In genomic region chr5:134186961-134187731, GRCm38 (mm10) we compare ENCODE assay signal across 8 mouse cellular contexts. TPM values are rescaled to one million over a fixed set of nuclear protein-coding genes. Genes with fewer than 3 reads are reported as not detected.
A peak's percentile ranks its signal among the peaks of the same experiment; 100 is the strongest.
DNase-seq lines count a peak whose midpoint lies in the region; ATAC-seq and TF ChIP-seq lines count a peak whose summit lies in the region.

No protein-coding gene starts in this region.

- 81% methylated on average over 4 of the region's 4 CpGs for WGBS in forebrain, embryonic 14.5 days
- WGBS in forebrain, embryonic 16.5 days = 72% methylated on average over 4 of the region's 4 CpGs
- 64% methylated on average over 4 of the region's 4 CpGs for WGBS in stomach, postnatal 0 days

- no peaks in the 10 kb centered on the region for H3K27me3 ChIP-seq in forebrain, embryonic 14.5 days (replicated peaks; ENCODE audit: control insufficient read depth, insufficient read depth, low read length)
- H3K27me3 ChIP-seq in forebrain, embryonic 16.5 days (replicated peaks; ENCODE audit: control insufficient read depth, insufficient read depth, low read length) = no peaks in the 10 kb centered on the region
- no peaks in the 10 kb centered on the region for H3K27me3 ChIP-seq in stomach, postnatal 0 days (ENCODE audit: control insufficient read depth, insufficient read depth, low read length)

- H3K4me3 ChIP-seq in forebrain, embryonic 14.5 days (ENCODE audit: low read depth, low read length) = no peak overlapping the region
- no peak overlapping the region for H3K4me3 ChIP-seq in forebrain, embryonic 16.5 days (replicated peaks; ENCODE audit: low read length)
- H3K4me3 ChIP-seq in stomach, postnatal 0 days (ENCODE audit: low read depth, low read length) = no peak overlapping the region

- no peak overlapping the region for H3K27ac ChIP-seq in forebrain, embryonic 14.5 days (ENCODE audit: low read depth, low read length)
- no peak overlapping the region for H3K27ac ChIP-seq in forebrain, embryonic 16.5 days (ENCODE audit: low read length)
- no peak overlapping the region for H3K27ac ChIP-seq in stomach, postnatal 0 days (replicated peaks)

- peaks cover 11% of the 10 kb centered on the region for H3K4me1 ChIP-seq in forebrain, embryonic 14.5 days (ENCODE audit: control insufficient read depth, insufficient read depth, low read length)
- H3K4me1 ChIP-seq in forebrain, embryonic 16.5 days (replicated peaks; ENCODE audit: control insufficient read depth, insufficient read depth, low read length) = peaks cover 11% of the 10 kb centered on the region; the same call in 1 of the 2 replicates
- peaks cover 6% of the 10 kb centered on the region; the same call in 1 of the 2 replicates for H3K4me1 ChIP-seq in stomach, postnatal 0 days (replicated peaks; ENCODE audit: control insufficient read depth, insufficient read depth)

- DNase-seq in forebrain, embryonic 14.5 days (ENCODE audit: low spot score) = peak; percentile 48
- DNase-seq in ovary, postnatal 14 days (ENCODE audit: low spot score) = peak; percentile 51
- DNase-seq in ovary, postnatal 10 days (ENCODE audit: low spot score) = no peak
- DNase-seq in cerebellum, adult 9-11 months = peak; percentile 41
- peak; percentile 46 to 83 for DNase-seq in kidney, postnatal 36 days
- DNase-seq in stomach, postnatal 0 days (ENCODE audit: low spot score) = peak; percentile 69

- H3K36me3 ChIP-seq in forebrain, embryonic 14.5 days (ENCODE audit: control insufficient read depth, insufficient read depth, low read length) = no peaks in the 10 kb centered on the region
- H3K36me3 ChIP-seq in forebrain, embryonic 16.5 days (ENCODE audit: control insufficient read depth, insufficient read depth) = no peaks in the 10 kb centered on the region
- no peaks in the 10 kb centered on the region for H3K36me3 ChIP-seq in stomach, postnatal 0 days (ENCODE audit: control insufficient read depth, insufficient read depth, low read length)

- ATAC-seq in forebrain, embryonic 14.5 days = no peak
- ATAC-seq in forebrain, embryonic 16.5 days = no peak
- ATAC-seq in megakaryocyte-erythroid progenitor cell, adult 5-6 weeks (replicated peaks; ENCODE audit: low FRiP score, low TSS enrichment, poor library complexity, severe bottlenecking) = peak; percentile 22; the same call in 1 of the 2 replicates
- ATAC-seq in stomach, postnatal 0 days (ENCODE audit: low FRiP score, low TSS enrichment) = no peak

- H3K9me3 ChIP-seq in forebrain, embryonic 14.5 days (replicated peaks; ENCODE audit: control insufficient read depth, low read length) = no peaks in the 10 kb centered on the region; the same call in 1 of the 2 replicates
- no peaks in the 10 kb centered on the region for H3K9me3 ChIP-seq in forebrain, embryonic 16.5 days (ENCODE audit: control insufficient read depth, low read length)
- no peaks in the 10 kb centered on the region for H3K9me3 ChIP-seq in stomach, postnatal 0 days (ENCODE audit: control insufficient read depth, low read length)

- TF ChIP-seq EP300 in stomach, postnatal 0 days (optimal IDR thresholded peaks at IDR 0.05) = no peak

- H3K9ac ChIP-seq in forebrain, embryonic 14.5 days (ENCODE audit: low read length) = no peak overlapping the region
- H3K9ac ChIP-seq in forebrain, embryonic 16.5 days (replicated peaks; ENCODE audit: low read depth, low read length) = no peak overlapping the region
- no peak overlapping the region for H3K9ac ChIP-seq in stomach, postnatal 0 days (ENCODE audit: low read length)

- no peak overlapping the region for H3K4me2 ChIP-seq in forebrain, embryonic 14.5 days (ENCODE audit: low read length)
- H3K4me2 ChIP-seq in forebrain, embryonic 16.5 days (ENCODE audit: low read length) = no peak overlapping the region
- H3K4me2 ChIP-seq in stomach, postnatal 0 days (replicated peaks; ENCODE audit: low read depth) = no peak overlapping the region

- TF ChIP-seq CTCF in stomach, postnatal 0 days (IDR thresholded peaks at IDR 0.05; ENCODE audit: low read depth) = peak; percentile 91

RNA-seq across cellular contexts. Expression of gene Gtf2ird2, which starts 3.3 kb away (rescaled TPM):
- polyA plus RNA-seq in forebrain, embryonic 14.5 days (2014; fragmentation: Nextera tagmentation; extraction: Ambion mirVana) = 5.7 and 7.7 TPM in 2 replicates
- 11.6 and 12.5 TPM in 2 replicates for polyA plus RNA-seq in forebrain, embryonic 16.5 days (2015; fragmentation: Nextera tagmentation; extraction: Ambion mirVana)
- 11.6 and 16.0 TPM in 2 replicates for total RNA-seq in megakaryocyte-erythroid progenitor cell, adult 5-6 weeks (2014; fragmentation: Nextera tagmentation)
- 8.6 and 9.0 TPM in 2 replicates for total RNA-seq in megakaryocyte-erythroid progenitor cell, adult 5-6 weeks (2017)
- polyA plus RNA-seq in stomach, postnatal 0 days (2015; fragmentation: Nextera tagmentation; extraction: Ambion mirVana) = 3.2 and 3.7 TPM in 2 replicates

RNA-seq across cellular contexts. Expression of gene Rcc1l, which starts 10.6 kb away (rescaled TPM):
- 20.1 and 20.4 TPM in 2 replicates for polyA plus RNA-seq in forebrain, embryonic 14.5 days (2014; fragmentation: Nextera tagmentation; extraction: Ambion mirVana)
- polyA plus RNA-seq in forebrain, embryonic 16.5 days (2015; fragmentation: Nextera tagmentation; extraction: Ambion mirVana) = 23.6 and 24.1 TPM in 2 replicates
- total RNA-seq in megakaryocyte-erythroid progenitor cell, adult 5-6 weeks (2014; fragmentation: Nextera tagmentation) = 28.5 and 44.3 TPM in 2 replicates
- total RNA-seq in megakaryocyte-erythroid progenitor cell, adult 5-6 weeks (2017) = 8.8 and 9.8 TPM in 2 replicates
- 17.6 and 18.0 TPM in 2 replicates for polyA plus RNA-seq in stomach, postnatal 0 days (2015; fragmentation: Nextera tagmentation; extraction: Ambion mirVana)

RNA-seq across cellular contexts. Expression of gene Ncf1, which starts 42.3 kb away (rescaled TPM):
- 2.2 and 2.7 TPM in 2 replicates for polyA plus RNA-seq in forebrain, embryonic 14.5 days (2014; fragmentation: Nextera tagmentation; extraction: Ambion mirVana)
- polyA plus RNA-seq in forebrain, embryonic 16.5 days (2015; fragmentation: Nextera tagmentation; extraction: Ambion mirVana) = 1.8 and 2.7 TPM in 2 replicates
- 1.7 and 12.8 TPM in 2 replicates for total RNA-seq in megakaryocyte-erythroid progenitor cell, adult 5-6 weeks (2014; fragmentation: Nextera tagmentation)
- total RNA-seq in megakaryocyte-erythroid progenitor cell, adult 5-6 weeks (2017) = 3.3 and 3.9 TPM in 2 replicates
- 2.2 and 2.4 TPM in 2 replicates for polyA plus RNA-seq in stomach, postnatal 0 days (2015; fragmentation: Nextera tagmentation; extraction: Ambion mirVana)
